Mouse (Mus musculus) liver, embryonic 14.5 days (tissue): Measurements from ENCODE around the gene Prps1.

Source experiments
- CTCF ChIP-seq: IDR thresholded peaks from 2 replicates; pipeline ENCODE4 v1.5.1; 2016; ENCODE audit warnings: antibody characterized with exemption, low read depth, control low read depth
- EP300 ChIP-seq: IDR thresholded peaks from 2 replicates; pipeline ENCODE4 v1.6.1; 2016; ENCODE audit warnings: antibody characterized with exemption, low read depth

- no peak for TF ChIP-seq CTCF
- TF ChIP-seq EP300 = no peak
Measured at GRCm38 (mm10) chrX:140493527-140494029, 37.2 kb downstream of the Prps1 start.
